Mouse (Mus musculus) olfactory bulb, adult 2 months (tissue): Measurements from ENCODE around the gene Dnah1. TPM values are rescaled to one million over a fixed set of nuclear protein-coding genes. Genes with fewer than 3 reads are reported as not detected.
A peak's percentile ranks its signal among the peaks of the same experiment; 100 is the strongest.

ENCODE experiments used
- H3K27ac ChIP-seq: fragments of 200-500 bp; 2 replicates; pipeline ENCODE4 v1.5.1; 2012; ENCODE audit warnings: low read depth, low read length; ENCODE audit not compliant: insufficient read depth
- H3K4me1 ChIP-seq: fragments of 200-500 bp; 2 replicates; pipeline ENCODE4 v1.6.1; 2012; ENCODE audit warnings: low read length; ENCODE audit not compliant: control insufficient read depth, insufficient read depth
- H3K4me3 ChIP-seq: fragments of 200-500 bp; 2 replicates; pipeline ENCODE4 v1.5.1; 2012; ENCODE audit warnings: mild to moderate bottlenecking, low read depth, low read length, moderate library complexity; ENCODE audit not compliant: insufficient read depth
- CTCF ChIP-seq: fragments of 200-500 bp; IDR thresholded peaks from 2 replicates; pipeline ENCODE4 v1.5.1; 2012; ENCODE audit warnings: low read depth, mild to moderate bottlenecking, low read length, moderate library complexity; ENCODE audit not compliant: insufficient read depth
- POLR2A ChIP-seq: fragments of 200-500 bp; IDR thresholded peaks from 2 replicates; pipeline ENCODE4 v1.6.1; 2012; ENCODE audit warnings: mild to moderate bottlenecking, low read depth, low read length, moderate library complexity; ENCODE audit not compliant: insufficient read depth
- WGBS: fragments of 180-500 bp; shearing (Covaris S2); methylation state at CpG from one replicate; pipeline ENCODE4 v1.1.7; 2018; 5-methylcytosine and 5-hydroxymethylcytosine counted together
- polyA plus RNA-seq: library from polyadenylated mRNA; stranded (reverse); fragments of >200 nt; gene quantifications from 2 replicates; pipeline ENCODE4 v1.2.4, GENCODE M21; 2012; ENCODE audit warnings: low replicate concordance; ENCODE audit not compliant: missing spikeins, insufficient read depth, insufficient read length

Dnah1 gene
- not detected in 2 replicates for polyA plus RNA-seq

- 36% methylated on average over 28 of the region's 28 CpGs for WGBS
- TF ChIP-seq POLR2A: no peak
- no peak for TF ChIP-seq CTCF
Observed at GRCm38 (mm10) chr14:31323849-31324792, at the start of gene Dnah1. Gene Dnah1 (minus strand): TSS chr14:31323896.

DNA sequence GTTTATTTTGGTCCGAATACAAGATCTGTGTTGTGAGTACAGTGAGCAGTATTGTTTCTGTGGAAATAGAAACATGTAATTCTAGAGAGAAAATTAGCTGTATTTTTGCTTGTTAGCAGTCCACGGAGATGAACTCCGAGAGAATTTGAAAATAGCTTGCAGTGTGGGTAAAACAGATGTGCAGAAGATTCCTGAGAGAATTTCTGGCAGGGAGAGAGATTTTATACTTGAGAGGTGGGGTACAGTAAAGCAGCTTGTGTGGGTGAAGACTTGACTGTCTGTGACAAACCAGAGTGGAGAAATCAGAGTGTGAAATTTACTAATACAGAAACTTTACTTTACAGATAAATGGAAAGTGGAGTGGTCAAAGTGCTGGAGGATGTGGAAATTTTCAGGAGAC lies 45.7 kb upstream of the Dnah1 start:
- Histone ChIP-seq H3K4me3 (no peak overlapping the region), H3K4me1 (no peaks in the 10 kb centered on the region), H3K27ac (no peak overlapping the region)
- WGBS: 30% methylated on average over 3 of the region's 3 CpGs
- TF ChIP-seq CTCF (no peak), POLR2A (no peak)

More at GRCm38 (mm10) chr14:31323849-31324792, at the start of gene Dnah1:
- peak within 1 kb of the TSS; percentile 8 for H3K4me3 ChIP-seq
- no peak within 1 kb of the TSS for H3K27ac ChIP-seq
- H3K4me1 ChIP-seq: peaks cover 5% of the 10 kb centered on the region; the same call in 1 of the 2 replicates

DNA sequence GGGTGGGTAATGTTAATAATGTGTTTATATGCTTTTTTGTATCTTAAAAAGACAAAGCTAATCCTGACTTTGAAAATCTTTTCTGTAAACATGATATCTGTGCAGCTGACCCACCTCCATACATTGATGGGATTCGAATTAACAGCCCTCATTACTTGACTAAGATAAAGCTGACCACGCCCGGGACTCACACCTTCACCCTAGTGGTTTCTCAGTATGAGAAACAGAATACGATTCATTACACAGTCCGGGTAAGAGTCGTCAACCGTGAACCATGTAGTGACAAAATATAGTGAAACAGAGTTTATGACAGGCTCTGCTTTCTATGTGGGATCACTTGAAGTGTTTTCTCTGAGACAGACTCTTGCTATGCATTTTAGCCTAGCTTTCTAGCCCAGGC lies 44.3 kb upstream of the Dnah1 start:
- Histone ChIP-seq H3K27ac (no peak overlapping the region), H3K4me3 (no peak overlapping the region), H3K4me1 (no peaks in the 10 kb centered on the region)
- TF ChIP-seq CTCF (no peak), POLR2A (no peak)
- WGBS: 72% methylated on average over 7 of the region's 7 CpGs

GRCm38 (mm10) chr14:31365350-31365749 lies 41.7 kb upstream of the Dnah1 start:
- TF ChIP-seq CTCF (no peak), POLR2A (no peak)
- Histone ChIP-seq H3K4me3 (no peak overlapping the region), H3K4me1 (no peaks in the 10 kb centered on the region), H3K27ac (no peak overlapping the region)

- no peak overlapping the region for H3K27ac ChIP-seq
- no peaks in the 10 kb centered on the region for H3K4me1 ChIP-seq
- 96% methylated on average over 4 of the region's 4 CpGs for WGBS
- no peak for TF ChIP-seq POLR2A
- TF ChIP-seq CTCF: no peak
- H3K4me3 ChIP-seq: no peak overlapping the region
Observed at GRCm38 (mm10) chr14:31364589-31364988, 40.9 kb upstream of the Dnah1 start.

DNA sequence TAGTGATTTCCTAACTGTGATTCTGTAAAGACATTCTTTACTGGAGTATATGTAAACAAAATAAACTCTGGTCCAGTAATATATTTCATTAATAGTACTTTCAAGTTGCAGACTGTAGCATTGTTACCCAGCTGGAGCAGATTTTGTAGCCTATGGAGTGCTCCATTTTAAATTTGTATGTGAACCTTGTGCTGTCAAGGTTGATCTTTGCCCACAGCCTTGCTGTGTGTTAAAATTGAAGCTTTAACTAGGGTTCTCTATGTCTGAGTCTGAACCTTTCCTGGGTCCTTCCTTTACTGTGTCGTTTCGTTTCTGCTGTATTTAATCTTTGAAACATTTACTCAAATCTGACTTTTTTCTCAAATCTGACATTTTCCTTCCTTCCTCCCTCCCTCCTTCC lies 38.5 kb upstream of the Dnah1 start:
- no peak overlapping the region for H3K27ac ChIP-seq
- TF ChIP-seq POLR2A (no peak), CTCF (no peak)
- H3K4me3 ChIP-seq: no peak overlapping the region
- no peaks in the 10 kb centered on the region for H3K4me1 ChIP-seq
- WGBS: 90% methylated on average over 2 of the region's 2 CpGs

DNA sequence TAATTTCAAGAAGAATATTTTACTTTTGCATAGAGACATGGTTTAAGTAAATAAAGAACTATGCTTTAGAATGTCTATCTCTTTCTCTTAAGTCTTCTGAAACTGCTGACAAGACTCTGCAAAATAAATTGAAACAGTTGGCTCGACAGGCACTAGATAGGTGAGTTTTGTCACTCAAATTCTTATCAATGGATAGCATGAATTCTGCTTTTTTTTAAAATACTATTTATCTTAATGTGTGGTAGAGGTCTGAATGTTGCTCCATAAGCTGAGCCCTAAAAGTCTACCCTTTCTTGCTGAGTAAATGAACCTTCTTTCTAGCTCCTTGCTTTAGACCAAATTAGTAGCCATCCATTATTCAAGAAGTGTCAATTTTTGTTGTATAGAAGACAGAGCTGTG lies 21.7 kb upstream of the Dnah1 start:
- H3K4me1 ChIP-seq: no peaks in the 10 kb centered on the region
- H3K4me3 ChIP-seq: no peak overlapping the region
- H3K27ac ChIP-seq: no peak overlapping the region
- TF ChIP-seq POLR2A (no peak), CTCF (no peak)
- 87% methylated on average over 1 of the region's 1 CpGs for WGBS

DNA sequence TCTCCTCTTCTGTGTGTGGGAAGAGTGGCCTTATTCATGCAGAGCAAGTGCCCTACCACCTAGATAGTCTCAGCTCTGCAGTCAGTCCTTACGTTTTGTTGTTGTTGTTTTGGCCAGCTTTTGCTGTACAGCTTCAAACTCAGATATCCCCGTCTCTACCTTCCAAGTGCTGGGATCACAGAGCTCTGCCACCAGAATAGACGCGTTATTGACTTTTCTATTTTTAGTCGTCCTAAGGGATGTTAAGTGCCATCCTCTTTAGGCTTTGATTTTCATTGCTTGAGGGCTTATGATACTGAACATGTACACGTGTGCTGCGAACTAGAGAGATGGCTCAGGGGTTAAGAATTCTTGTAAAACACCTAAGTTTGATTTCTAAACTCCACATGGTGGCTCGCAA lies 19.5 kb upstream of the Dnah1 start:
- Histone ChIP-seq H3K4me3 (no peak overlapping the region), H3K4me1 (no peaks in the 10 kb centered on the region), H3K27ac (no peak overlapping the region)
- TF ChIP-seq POLR2A (no peak), CTCF (no peak)
- WGBS: 83% methylated on average over 8 of the region's 8 CpGs

DNA sequence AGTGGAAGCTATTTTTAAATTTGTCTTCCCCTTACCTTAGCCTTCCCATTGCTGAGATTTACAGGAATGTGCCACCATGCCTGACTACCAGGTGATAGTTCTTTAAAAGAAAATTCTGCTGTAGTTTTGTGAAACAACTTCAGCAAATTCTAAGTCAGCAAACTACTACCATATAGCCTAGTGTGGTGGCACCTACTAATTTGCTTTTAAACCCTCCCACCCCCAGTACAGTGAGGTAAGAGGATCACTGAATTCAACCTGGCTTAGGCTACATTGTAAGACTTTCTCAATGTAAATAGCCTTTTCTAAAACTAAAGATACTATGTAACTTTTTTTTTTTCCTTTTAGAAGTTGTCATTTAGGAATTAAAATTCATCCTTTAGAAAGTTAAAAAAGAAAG lies 14.3 kb upstream of the Dnah1 start:
- Histone ChIP-seq H3K4me1 (0 out of 2 replicates have a peak, but pooled peaks cover 3% of the 10 kb centered on the region), H3K27ac (no peak overlapping the region), H3K4me3 (peak overlapping the region; percentile 18; the same call in 1 of the 2 replicates)
- TF ChIP-seq POLR2A: no peak
- TF ChIP-seq CTCF: no peak

DNA sequence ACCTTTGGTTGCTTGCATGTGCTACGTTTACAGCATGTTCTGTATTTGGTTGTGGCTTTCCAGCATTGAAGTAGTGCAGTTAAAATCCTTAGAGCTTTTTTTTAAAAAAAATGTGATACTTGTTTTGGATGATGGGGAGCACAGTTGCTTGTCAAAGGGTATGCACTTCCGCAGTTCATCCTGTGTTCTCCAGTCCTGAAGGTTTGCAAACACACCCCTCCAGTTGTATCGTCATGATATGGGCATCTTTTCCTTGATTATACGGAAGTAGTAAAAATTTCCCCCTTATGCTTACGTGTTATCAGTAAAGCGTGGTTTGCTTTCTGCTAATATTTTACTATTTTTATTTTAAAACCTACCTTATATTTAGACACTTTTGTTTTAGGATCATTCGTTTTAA lies 13.7 kb upstream of the Dnah1 start:
- no peak for TF ChIP-seq CTCF
- no peak for TF ChIP-seq POLR2A
- Histone ChIP-seq H3K4me1 (0 out of 2 replicates have a peak, but pooled peaks cover 3% of the 10 kb centered on the region), H3K4me3 (no peak overlapping the region; the same call in 1 of the 2 replicates), H3K27ac (no peak overlapping the region)
- WGBS: 20% methylated on average over 7 of the region's 7 CpGs
